Mouse (Mus musculus): ENCODE measurements at regions not wholly inside any gene's neighbourhood (a gene's known extent, or its start where the extent isn't known, plus 50 kb on each side); places are given as distances from the start of the nearest gene placed in this dataset.

DNA sequence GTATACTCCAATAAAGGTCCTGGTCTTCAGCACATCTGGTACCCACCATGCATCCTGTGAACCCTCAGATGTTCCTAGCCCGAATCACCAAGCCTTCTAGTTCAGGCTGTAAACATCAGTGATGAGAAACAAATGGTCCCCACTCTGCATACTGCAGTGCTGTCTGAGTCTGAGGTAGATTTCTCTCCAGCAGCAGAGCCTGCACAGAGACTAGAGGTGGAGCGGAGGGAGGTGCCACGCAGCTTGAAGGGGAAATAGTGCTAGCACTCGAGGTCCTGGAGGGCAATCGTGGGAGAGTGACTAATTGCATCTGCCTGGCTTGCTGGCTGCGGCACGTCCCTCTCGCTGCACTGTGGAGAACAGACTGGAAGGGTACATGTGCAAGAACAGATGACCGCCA lies 228.7 kb downstream of the Bcor start:
- TF ChIP-seq CTCF (IDR thresholded peaks at IDR 0.05; ENCODE audit: low read depth, low read length) (no peak), EP300 (IDR thresholded peaks at IDR 0.05; ENCODE audit: insufficient read depth, low read depth, low read length) (no peak), POLR2A (IDR thresholded peaks at IDR 0.05; ENCODE audit: insufficient read depth, low read length) (no peak)
